ENCODE assay signal across 11 mouse cellular contexts in genomic region chr5:120490679-120491192, GRCm38 (mm10). TPM values are rescaled to one million over a fixed set of nuclear protein-coding genes. Genes with fewer than 3 reads are reported as not detected.
DNase-seq lines count a peak whose midpoint lies in the region; ATAC-seq and TF ChIP-seq lines count a peak whose summit lies in the region.
"Had no signal": no experiment of that assay in that cellular context is flagged by ENCODE, and none has a peak within 500 bp of the region (broad histone marks: within the 10 kb centered on the region; RNA-seq: fewer than 3 reads in every experiment).

No protein-coding gene starts in this region.

- H3K27me3 ChIP-seq in midbrain, embryonic 14.5 days (ENCODE audit: control insufficient read depth, insufficient read depth, low read length), result no peaks in the 10 kb centered on the region
- H3K27me3 ChIP-seq in midbrain, embryonic 11.5 days (ENCODE audit: control insufficient read depth, insufficient read depth, low read length), result no peaks in the 10 kb centered on the region
- H3K27me3 ChIP-seq: embryonic facial prominence, embryonic 15.5 days had no signal

- peak; percentile 73 for DNase-seq in gastrocnemius, adult 2 months
- DNase-seq in gastrocnemius, postnatal 10 days, result no peak
- DNase-seq in midbrain, embryonic 14.5 days, result peak; percentile 52
- no peak for DNase-seq in midbrain, embryonic 11.5 days (ENCODE audit: low spot score, missing footprints)
- peak; percentile 71 to 79 for DNase-seq in layer of hippocampus, postnatal 10 days (ENCODE audit: low spot score in 2 of 2)
- DNase-seq in thymus, postnatal 14 days, result no peak
- DNase-seq in embryo, embryonic 11 days, result no peak

- no peak overlapping the region for H3K9ac ChIP-seq in midbrain, embryonic 14.5 days (replicated peaks; ENCODE audit: low read length)
- H3K9ac ChIP-seq in midbrain, embryonic 11.5 days (ENCODE audit: low read length), result no peak overlapping the region
- H3K9ac ChIP-seq: embryonic facial prominence, embryonic 15.5 days had no signal

- TF ChIP-seq CTCF in gastrocnemius, adult 2 months (IDR thresholded peaks at IDR 0.05), result no peak
- TF ChIP-seq CTCF in cortical plate, adult 2 months (IDR thresholded peaks at IDR 0.05; ENCODE audit: extremely low read depth, insufficient read depth, low read length), result no peak

- peak overlapping the region; percentile 13; the same call in 1 of the 2 replicates for H3K4me3 ChIP-seq in gastrocnemius, adult 2 months
- H3K4me3 ChIP-seq in midbrain, embryonic 14.5 days (replicated peaks; ENCODE audit: low read depth, low read length), result no peak overlapping the region
- no peak overlapping the region for H3K4me3 ChIP-seq in midbrain, embryonic 11.5 days (ENCODE audit: low read depth, low read length)
- H3K4me3 ChIP-seq in cortical plate, adult 2 months (ENCODE audit: insufficient read depth, low read length), result no peak overlapping the region
- H3K4me3 ChIP-seq: embryonic facial prominence, embryonic 15.5 days had no signal

- WGBS in midbrain, embryonic 14.5 days, result 87% methylated on average over 8 of the region's 8 CpGs
- WGBS in midbrain, embryonic 11.5 days, result 90% methylated on average over 8 of the region's 8 CpGs

- no peaks in the 10 kb centered on the region for H3K4me1 ChIP-seq in midbrain, embryonic 14.5 days (ENCODE audit: control insufficient read depth, insufficient read depth, low read length)
- H3K4me1 ChIP-seq in midbrain, embryonic 11.5 days (ENCODE audit: control insufficient read depth, insufficient read depth, low read length), result no peaks in the 10 kb centered on the region
- peaks cover 3% of the 10 kb centered on the region; the same call in 1 of the 2 replicates for H3K4me1 ChIP-seq in cortical plate, adult 2 months (ENCODE audit: control insufficient read depth, insufficient read depth, low read length)
- H3K4me1 ChIP-seq: embryonic facial prominence, embryonic 15.5 days had no signal

- intact Hi-C loops in gastrocnemius, adult 2 months (cut with DNase I), result no loop called here

- ATAC-seq in midbrain, embryonic 14.5 days (ENCODE audit: low FRiP score, low TSS enrichment), result no peak
- no peak for ATAC-seq in midbrain, embryonic 11.5 days (ENCODE audit: low FRiP score)

- H3K36me3 ChIP-seq in midbrain, embryonic 14.5 days (ENCODE audit: control insufficient read depth, insufficient read depth, low read length), result peaks cover 36% of the 10 kb centered on the region
- peaks cover 3% of the 10 kb centered on the region; the same call in 1 of the 2 replicates for H3K36me3 ChIP-seq in midbrain, embryonic 11.5 days (ENCODE audit: control insufficient read depth, insufficient read depth, low read length)

- no peak overlapping the region for H3K4me2 ChIP-seq in midbrain, embryonic 14.5 days (ENCODE audit: low read length)
- no peak overlapping the region for H3K4me2 ChIP-seq in midbrain, embryonic 11.5 days
- H3K4me2 ChIP-seq: embryonic facial prominence, embryonic 15.5 days had no signal

- H3K9me3 ChIP-seq in midbrain, embryonic 14.5 days (ENCODE audit: control insufficient read depth, low read length), result no peaks in the 10 kb centered on the region
- no peaks in the 10 kb centered on the region for H3K9me3 ChIP-seq in midbrain, embryonic 11.5 days (ENCODE audit: control insufficient read depth, low read length)
- H3K9me3 ChIP-seq: embryonic facial prominence, embryonic 15.5 days; G1E had no signal

- H3K27ac ChIP-seq in gastrocnemius, adult 2 months, result peak overlapping the region; percentile 81
- H3K27ac ChIP-seq in midbrain, embryonic 14.5 days (replicated peaks; ENCODE audit: low read depth, low read length), result 0 out of 2 replicates have a peak overlapping the region, but pooled peaks have one; percentile 26
- no peak overlapping the region for H3K27ac ChIP-seq in midbrain, embryonic 11.5 days (ENCODE audit: low read depth, low read length)
- 0 out of 2 replicates have a peak overlapping the region, but pooled peaks have one; percentile 12 for H3K27ac ChIP-seq in cortical plate, adult 2 months (ENCODE audit: insufficient read depth, low read length)
- H3K27ac ChIP-seq: embryonic facial prominence, embryonic 15.5 days had no signal

- TF ChIP-seq POLR2A in cortical plate, adult 2 months (IDR thresholded peaks at IDR 0.05; ENCODE audit: extremely low read depth, insufficient read depth, low read length), result no peak

RNA-seq across cellular contexts. Expression of gene Plbd2, which starts 12.7 kb away (rescaled TPM):
- 10 to 100 TPM; 33.7 to 47.8 TPM for total RNA-seq in gastrocnemius, adult 2 months (2021)
- 10 to 100 TPM; 36.7 to 38.0 TPM for total RNA-seq in gastrocnemius, postnatal 10 days (2021)
- polyA plus RNA-seq in midbrain, embryonic 14.5 days (2014; fragmentation: Nextera tagmentation; extraction: Ambion mirVana), result 24.7 and 26.1 TPM in 2 replicates
- polyA plus RNA-seq in midbrain, embryonic 11.5 days (2014; fragmentation: Nextera tagmentation; extraction: Ambion mirVana), result 20.2 and 21.9 TPM in 2 replicates
- 53.3 and 54.7 TPM in 2 replicates for polyA plus RNA-seq in cortical plate, adult 2 months (2012; rRNA removed)
- total RNA-seq in layer of hippocampus, postnatal 10 days (2021), result 10 to 100 TPM; 63.2 to 66.8 TPM

RNA-seq across cellular contexts. Expression of gene Sds, which starts 14.4 kb away (rescaled TPM):
- total RNA-seq in gastrocnemius, adult 2 months (2021), result under 1 TPM; 0.26 to 0.70 TPM
- total RNA-seq in gastrocnemius, postnatal 10 days (2021), result not detected
- 0.55 TPM in 1 of 2 replicates, not detected in the other for polyA plus RNA-seq in midbrain, embryonic 14.5 days (2014; fragmentation: Nextera tagmentation; extraction: Ambion mirVana)
- polyA plus RNA-seq in midbrain, embryonic 11.5 days (2014; fragmentation: Nextera tagmentation; extraction: Ambion mirVana), result not detected in 2 replicates
- 0.21 and 0.64 TPM in 2 replicates for polyA plus RNA-seq in cortical plate, adult 2 months (2012; rRNA removed)
- total RNA-seq in layer of hippocampus, postnatal 10 days (2021), result not detected
- total RNA-seq: G1E had no signal
- polyA plus RNA-seq: embryonic facial prominence, embryonic 15.5 days; G1E; limb, embryonic 11.5 days had no signal

RNA-seq across cellular contexts. Expression of gene Sdsl, which starts 18.1 kb away (rescaled TPM):
- total RNA-seq in gastrocnemius, adult 2 months (2021), result 1 to 10 TPM in 1 of 2 experiments, under 1 TPM in 1; 0.41 to 1.1 TPM
- 1 to 10 TPM in 1 of 2 experiments, under 1 TPM in 1; 0.26 to 1.2 TPM for total RNA-seq in gastrocnemius, postnatal 10 days (2021)
- 6.0 TPM in 2 replicates for polyA plus RNA-seq in midbrain, embryonic 14.5 days (2014; fragmentation: Nextera tagmentation; extraction: Ambion mirVana)
- 4.2 TPM in 2 replicates for polyA plus RNA-seq in midbrain, embryonic 11.5 days (2014; fragmentation: Nextera tagmentation; extraction: Ambion mirVana)
- 8.1 and 8.2 TPM in 2 replicates for polyA plus RNA-seq in cortical plate, adult 2 months (2012; rRNA removed)
- 1 to 10 TPM; 6.1 to 7.1 TPM for total RNA-seq in layer of hippocampus, postnatal 10 days (2021)

RNA-seq across cellular contexts. Expression of gene Slc8b1, which starts 20.2 kb away (rescaled TPM):
- total RNA-seq in gastrocnemius, adult 2 months (2021), result 10 to 100 TPM in 1 of 2 experiments, 1 to 10 TPM in 1; 8.1 to 10.5 TPM
- total RNA-seq in gastrocnemius, postnatal 10 days (2021), result 10 to 100 TPM; 15.1 to 20.0 TPM
- polyA plus RNA-seq in midbrain, embryonic 14.5 days (2014; fragmentation: Nextera tagmentation; extraction: Ambion mirVana), result 0.85 and 1.5 TPM in 2 replicates
- 1.3 and 1.8 TPM in 2 replicates for polyA plus RNA-seq in midbrain, embryonic 11.5 days (2014; fragmentation: Nextera tagmentation; extraction: Ambion mirVana)
- polyA plus RNA-seq in cortical plate, adult 2 months (2012; rRNA removed), result 6.3 and 6.6 TPM in 2 replicates
- total RNA-seq in layer of hippocampus, postnatal 10 days (2021), result 1 to 10 TPM; 5.5 to 5.7 TPM

RNA-seq across cellular contexts. Expression of gene Lhx5, which starts 59.2 kb away (rescaled TPM):
- not detected for total RNA-seq in gastrocnemius, adult 2 months (2021)
- not detected for total RNA-seq in gastrocnemius, postnatal 10 days (2021)
- 34.1 and 44.9 TPM in 2 replicates for polyA plus RNA-seq in midbrain, embryonic 14.5 days (2014; fragmentation: Nextera tagmentation; extraction: Ambion mirVana)
- polyA plus RNA-seq in midbrain, embryonic 11.5 days (2014; fragmentation: Nextera tagmentation; extraction: Ambion mirVana), result 21.5 and 22.0 TPM in 2 replicates
- 0.04 TPM in 1 of 2 replicates, not detected in the other for polyA plus RNA-seq in cortical plate, adult 2 months (2012; rRNA removed)
- under 1 TPM; 0.50 to 0.67 TPM for total RNA-seq in layer of hippocampus, postnatal 10 days (2021)
- polyA plus RNA-seq: G1E; limb, embryonic 11.5 days had no signal

Comparison
In these comparisons a context has a peak if more than half of its experiments do, and no peak if none do; other contexts are left out.
1. DNase-seq: peak in gastrocnemius, adult 2 months (single experiment), midbrain, embryonic 14.5 days (single experiment) and layer of hippocampus, postnatal 10 days (2 of 2); none in gastrocnemius, postnatal 10 days (single experiment), midbrain, embryonic 11.5 days (single experiment), thymus, postnatal 14 days (single experiment) and embryo, embryonic 11 days (single experiment).